Mouse (Mus musculus): Measurements from ENCODE around the gene Socs4.

GRCm38 (mm10) chr14:47283568-47283967 is 6.8 kb downstream of the Socs4 start:
- TF ChIP-seq POLR2A (IDR thresholded peaks at IDR 0.05; ENCODE audit: insufficient read depth, low read depth, low read length) (no peak), EP300 (IDR thresholded peaks at IDR 0.05; ENCODE audit: insufficient read depth, low read depth, low read length) (no peak), CTCF (IDR thresholded peaks at IDR 0.05) (no peak)

Measured in heart, adult 2 months (tissue).